8 mouse cellular contexts compared by ENCODE assay signal in genomic region chr5:101331825-101332224, GRCm38 (mm10).
"Had no signal": no experiment of that assay in that cellular context is flagged by ENCODE, and none has a peak within 500 bp of the region (broad histone marks: within the 10 kb centered on the region; RNA-seq: fewer than 3 reads in every experiment).

No protein-coding gene starts in this region.

- DNase-seq: lung, adult 18-20 months; lung, embryonic 14.5 days; lung, postnatal 10 days; lung, postnatal 4 days; right cerebral cortex, postnatal 14 days; thymus, adult 18-20 months; thymus, postnatal 14 days; thymus, postnatal 36 days had no signal
